ENCODE assay signal across 17 mouse cellular contexts in genomic region chr3:41234994-41235393, GRCm38 (mm10).
A peak's percentile ranks its signal among the peaks of the same experiment; 100 is the strongest.
DNase-seq lines count a peak whose midpoint lies in the region; ATAC-seq and TF ChIP-seq lines count a peak whose summit lies in the region.
"Had no signal": no experiment of that assay in that cellular context is flagged by ENCODE, and none has a peak within 500 bp of the region (broad histone marks: within the 10 kb centered on the region; RNA-seq: fewer than 3 reads in every experiment).

No protein-coding gene starts in this region.

- H3K9ac ChIP-seq in intestine, embryonic 14.5 days (ENCODE audit: low read length) = no peak overlapping the region
- no peak overlapping the region for H3K9ac ChIP-seq in intestine, embryonic 16.5 days (ENCODE audit: low read depth, low read length)
- H3K9ac ChIP-seq in CH12.LX (ENCODE audit: insufficient read depth, low read depth) = no peak overlapping the region
- H3K9ac ChIP-seq in heart, embryonic 11.5 days (ENCODE audit: low read depth, low read length) = no peak overlapping the region
- H3K9ac ChIP-seq in liver, embryonic 12.5 days = no peak overlapping the region
- H3K9ac ChIP-seq: embryonic facial prominence, embryonic 13.5 days; forebrain, postnatal 0 days; neural tube, embryonic 12.5 days had no signal

- no peak for TF ChIP-seq POLR2A in CH12.LX (IDR thresholded peaks at IDR 0.05; ENCODE audit: low read depth, low read length)

- TF ChIP-seq EP300 in CH12.LX (IDR thresholded peaks at IDR 0.05; ENCODE audit: low read length) = no peak

- H3K4me1 ChIP-seq in intestine, embryonic 14.5 days (replicated peaks; ENCODE audit: control insufficient read depth, insufficient read depth, low read length) = no peaks in the 10 kb centered on the region
- peaks cover 7% of the 10 kb centered on the region for H3K4me1 ChIP-seq in intestine, embryonic 16.5 days (ENCODE audit: control insufficient read depth, insufficient read depth, low read length)
- peaks cover 7% of the 10 kb centered on the region in 2 experiments for H3K4me1 ChIP-seq in CH12.LX (ENCODE audit: control insufficient read depth in 1 of 2, insufficient read depth in 2 of 2)
- H3K4me1 ChIP-seq in heart, embryonic 11.5 days (ENCODE audit: control insufficient read depth, insufficient read depth, low read length) = peaks cover 8% of the 10 kb centered on the region; the same call in 1 of the 2 replicates
- no peaks in the 10 kb centered on the region for H3K4me1 ChIP-seq in liver, embryonic 12.5 days
- H3K4me1 ChIP-seq: neural tube, embryonic 12.5 days had no signal

- H3K27me3 ChIP-seq in intestine, embryonic 14.5 days (replicated peaks; ENCODE audit: control insufficient read depth, insufficient read depth, low read length) = no peaks in the 10 kb centered on the region
- H3K27me3 ChIP-seq in intestine, embryonic 16.5 days (replicated peaks; ENCODE audit: control insufficient read depth, insufficient read depth, low read length) = no peaks in the 10 kb centered on the region
- H3K27me3 ChIP-seq in CH12.LX (replicated peaks) = no peaks in the 10 kb centered on the region
- H3K27me3 ChIP-seq in heart, embryonic 11.5 days (ENCODE audit: control insufficient read depth, insufficient read depth, low read length) = no peaks in the 10 kb centered on the region
- no peaks in the 10 kb centered on the region for H3K27me3 ChIP-seq in liver, embryonic 12.5 days (replicated peaks)
- H3K27me3 ChIP-seq: embryonic facial prominence, embryonic 13.5 days; neural tube, embryonic 12.5 days had no signal

- no peak for ATAC-seq in intestine, embryonic 14.5 days (replicated peaks; ENCODE audit: low FRiP score, low TSS enrichment, low read depth)
- no peak for ATAC-seq in intestine, embryonic 16.5 days
- ATAC-seq in heart, embryonic 11.5 days (replicated peaks; ENCODE audit: insufficient number of reproducible peaks, low FRiP score, low TSS enrichment) = no peak
- ATAC-seq in liver, embryonic 12.5 days = no peak
- ATAC-seq: forebrain, postnatal 0 days had no signal

- H3K9me3 ChIP-seq in intestine, embryonic 14.5 days (ENCODE audit: control insufficient read depth, low read length) = no peaks in the 10 kb centered on the region
- H3K9me3 ChIP-seq in intestine, embryonic 16.5 days (ENCODE audit: control insufficient read depth, low read length) = no peaks in the 10 kb centered on the region
- H3K9me3 ChIP-seq in CH12.LX (replicated peaks; ENCODE audit: low read length) = no peaks in the 10 kb centered on the region
- no peaks in the 10 kb centered on the region for H3K9me3 ChIP-seq in heart, embryonic 11.5 days (replicated peaks; ENCODE audit: control insufficient read depth, low read length)
- no peaks in the 10 kb centered on the region for H3K9me3 ChIP-seq in liver, embryonic 12.5 days (replicated peaks)
- H3K9me3 ChIP-seq: embryonic facial prominence, embryonic 13.5 days; hindbrain, embryonic 10.5 days; midbrain, embryonic 10.5 days; neural tube, embryonic 12.5 days had no signal

- H3K4me3 ChIP-seq in intestine, embryonic 14.5 days (ENCODE audit: low read depth, low read length) = no peak overlapping the region
- no peak overlapping the region for H3K4me3 ChIP-seq in intestine, embryonic 16.5 days (ENCODE audit: low read length)
- no peak overlapping the region for H3K4me3 ChIP-seq in CH12.LX (replicated peaks in 1 of 3; ENCODE audit: low read depth in 2 of 3, low read length in 2 of 3, poor library complexity in 1 of 3)
- H3K4me3 ChIP-seq in heart, embryonic 11.5 days (ENCODE audit: low read depth, low read length) = no peak overlapping the region
- H3K4me3 ChIP-seq in liver, embryonic 12.5 days = no peak overlapping the region
- H3K4me3 ChIP-seq: embryonic facial prominence, embryonic 13.5 days; hindbrain, embryonic 10.5 days; midbrain, embryonic 10.5 days; neural tube, embryonic 12.5 days had no signal

- in situ Hi-C loops in CH12.LX (cut with MboI; ENCODE audit: low pct_ligation_motif_present, low pct_unique_long_range_greater_than_20kb, low sequenced_read_pairs) = no loop called here

- no peaks in the 10 kb centered on the region for H3K79me2 ChIP-seq in CH12.LX (replicated peaks; ENCODE audit: control insufficient read depth, extremely low read depth, insufficient read depth, poor library complexity, severe bottlenecking)

- TF ChIP-seq RAD21 in CH12.LX (IDR thresholded peaks at IDR 0.05; ENCODE audit: low read depth, low read length) = no peak

- H3K4me2 ChIP-seq in intestine, embryonic 14.5 days (ENCODE audit: low read length) = no peak overlapping the region
- H3K4me2 ChIP-seq in intestine, embryonic 16.5 days (ENCODE audit: low read depth, low read length) = no peak overlapping the region
- H3K4me2 ChIP-seq in CH12.LX (ENCODE audit: insufficient read depth, low read depth, poor library complexity, severe bottlenecking) = peak overlapping the region; percentile 22
- peak overlapping the region; percentile 22 for H3K4me2 ChIP-seq in heart, embryonic 11.5 days
- H3K4me2 ChIP-seq in liver, embryonic 12.5 days = no peak overlapping the region
- H3K4me2 ChIP-seq: embryonic facial prominence, embryonic 13.5 days; neural tube, embryonic 12.5 days had no signal

- DNase-seq in intestine, embryonic 14.5 days (ENCODE audit: low spot score) = peak; percentile 49
- no peak for DNase-seq in CH12.LX (ENCODE audit: extremely low read depth)
- peak; percentile 25 for DNase-seq in lung, postnatal 36 days
- no peak for DNase-seq in neural tube, embryonic 10.5 days (ENCODE audit: extremely low spot score, low spot score)
- DNase-seq in frontal cortex, postnatal 14 days (ENCODE audit: low spot score in 2 of 2) = no peak
- DNase-seq: adrenal gland, postnatal 36 days; B cell, adult 2 months; cerebellum, adult 8-10 months; forebrain, postnatal 0 days; right cerebral cortex, postnatal 14 days had no signal

- no peak for TF ChIP-seq CTCF in CH12.LX (conservative IDR thresholded peaks at IDR 0.05 in 1 of 2, IDR thresholded peaks at IDR 0.05 in 1 of 2; ENCODE audit: low read depth in 2 of 2, low read length in 2 of 2)

- WGBS in intestine, embryonic 14.5 days = 65% methylated on average over 9 of the region's 9 CpGs
- 61% methylated on average over 9 of the region's 9 CpGs for WGBS in intestine, embryonic 16.5 days
- WGBS in heart, embryonic 11.5 days (ENCODE audit: insufficient replicate concordance) = 31% methylated on average over 9 of the region's 9 CpGs
- 38% methylated on average over 9 of the region's 9 CpGs for WGBS in liver, embryonic 12.5 days (ENCODE audit: insufficient replicate concordance)

- H3K27ac ChIP-seq in intestine, embryonic 14.5 days (ENCODE audit: low read depth) = no peak overlapping the region
- no peak overlapping the region for H3K27ac ChIP-seq in intestine, embryonic 16.5 days (ENCODE audit: low read length)
- H3K27ac ChIP-seq in CH12.LX (ENCODE audit: insufficient read depth, low read depth) = no peak overlapping the region
- H3K27ac ChIP-seq in heart, embryonic 11.5 days (ENCODE audit: low read depth, low read length) = no peak overlapping the region
- H3K27ac ChIP-seq in liver, embryonic 12.5 days = no peak overlapping the region
- H3K27ac ChIP-seq: embryonic facial prominence, embryonic 13.5 days; hindbrain, embryonic 10.5 days; midbrain, embryonic 10.5 days; neural tube, embryonic 12.5 days had no signal

- H3K36me3 ChIP-seq in intestine, embryonic 14.5 days (ENCODE audit: control insufficient read depth, insufficient read depth, low read length) = no peaks in the 10 kb centered on the region
- H3K36me3 ChIP-seq in intestine, embryonic 16.5 days (ENCODE audit: control insufficient read depth, insufficient read depth, low read length) = no peaks in the 10 kb centered on the region
- no peaks in the 10 kb centered on the region for H3K36me3 ChIP-seq in CH12.LX (replicated peaks in 1 of 2; ENCODE audit: control insufficient read depth in 1 of 2, insufficient read depth in 1 of 2, low read length in 1 of 2)
- no peaks in the 10 kb centered on the region for H3K36me3 ChIP-seq in heart, embryonic 11.5 days (ENCODE audit: control insufficient read depth, insufficient read depth, low read length)
- H3K36me3 ChIP-seq in liver, embryonic 12.5 days = no peaks in the 10 kb centered on the region
- H3K36me3 ChIP-seq: embryonic facial prominence, embryonic 13.5 days; hindbrain, embryonic 10.5 days; midbrain, embryonic 10.5 days; neural tube, embryonic 12.5 days had no signal

- dilution Hi-C loops in CH12.LX (cut with MboI; ENCODE audit: extremely low pct_ligation_motif_present, extremely low pct_unique_long_range_greater_than_20kb, low sequenced_read_pairs) = no loop called here

TF ChIP-seq in CH12.LX, 34 proteins besides CTCF, POLR2A, EP300 and RAD21:
- TF ChIP-seq E2F4 (IDR thresholded peaks at IDR 0.05; ENCODE audit: insufficient replicate concordance, low read depth, low read length) (no peak), NRF1 (IDR thresholded peaks at IDR 0.05; ENCODE audit: low read depth, low read length) (peak; percentile 56; the same call in 1 of the 2 replicates), RCOR1 (conservative IDR thresholded peaks at IDR 0.05; ENCODE audit: low read depth, low read length) (no peak)

Comparison
In these comparisons a context has a peak if more than half of its experiments do, and no peak if none do; other contexts are left out.
1. DNase-seq: peak in intestine, embryonic 14.5 days (single experiment) and lung, postnatal 36 days (single experiment); none in CH12.LX (single experiment), neural tube, embryonic 10.5 days (single experiment) and frontal cortex, postnatal 14 days (0 of 2).
2. H3K4me2 ChIP-seq: peak in CH12.LX (single experiment) and heart, embryonic 11.5 days (single experiment); none in intestine, embryonic 14.5 days (single experiment), intestine, embryonic 16.5 days (single experiment) and liver, embryonic 12.5 days (single experiment).